Mouse (Mus musculus): ENCODE results near the gene Tepp. TPM values are rescaled to one million over a fixed set of nuclear protein-coding genes. Genes with fewer than 3 reads are reported as not detected.

The Tepp gene
- total RNA-seq (2021), result not detected

DNA sequence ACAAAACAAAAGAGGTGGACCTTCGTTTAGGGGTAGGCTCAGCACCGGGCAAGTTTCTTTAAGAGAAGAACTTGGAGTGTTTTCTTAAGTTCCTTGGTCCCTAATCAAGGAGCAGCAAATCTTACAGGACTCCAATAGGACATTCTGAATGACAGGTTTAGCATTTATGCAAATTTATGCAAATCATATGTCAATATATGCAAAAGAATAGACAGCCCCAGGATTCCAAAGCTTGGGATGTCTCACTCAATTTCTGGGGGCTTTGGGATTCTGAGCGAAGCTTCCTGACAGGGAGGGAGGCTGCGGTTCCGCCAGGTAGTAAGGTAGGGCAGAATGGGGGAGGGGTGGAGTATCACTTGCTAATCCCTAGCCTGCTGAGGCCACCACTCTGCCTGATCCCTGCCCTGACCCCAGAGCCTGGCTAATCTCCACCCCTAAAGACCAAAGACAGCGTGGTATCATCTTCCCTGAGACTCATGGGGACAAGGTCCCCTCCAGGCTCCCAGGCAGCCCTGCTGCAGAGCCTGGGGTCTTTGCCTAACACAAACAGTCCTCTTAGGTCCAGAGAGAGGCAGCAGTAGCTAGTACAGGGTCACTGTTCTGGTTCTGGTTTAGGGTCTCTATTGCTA, at the start of gene Tepp:
Gene Tepp (plus strand): TSS at position 225 of the 629 bp plus-strand sequence.
- no peak for DNase-seq (ENCODE audit: low spot score in 2 of 2)
- intact Hi-C loops (cut with DNase I), result no loop called here

DNA sequence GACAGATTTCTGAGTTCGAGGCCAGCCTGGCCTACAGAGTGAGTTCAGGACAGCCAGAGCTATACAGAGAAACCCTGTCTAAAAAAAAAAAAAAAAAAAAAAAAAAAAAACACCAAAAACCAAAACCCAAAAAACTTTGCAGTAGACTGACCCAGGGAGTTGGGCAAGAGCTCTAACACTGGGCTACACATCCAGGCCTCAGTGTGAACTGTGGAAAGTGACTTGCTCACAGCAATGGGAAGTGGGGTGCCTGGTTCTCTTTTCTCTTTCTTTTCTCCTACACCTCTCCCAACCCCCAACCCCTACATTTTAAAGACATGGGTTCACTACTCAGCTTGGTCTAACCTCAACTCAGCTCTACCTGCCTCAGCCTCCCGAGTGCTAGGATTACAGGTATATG, 48.2 kb upstream of the Tepp start:
- intact Hi-C loops (cut with DNase I), result no loop called here
- no peak for DNase-seq (ENCODE audit: low spot score in 2 of 2)

DNA sequence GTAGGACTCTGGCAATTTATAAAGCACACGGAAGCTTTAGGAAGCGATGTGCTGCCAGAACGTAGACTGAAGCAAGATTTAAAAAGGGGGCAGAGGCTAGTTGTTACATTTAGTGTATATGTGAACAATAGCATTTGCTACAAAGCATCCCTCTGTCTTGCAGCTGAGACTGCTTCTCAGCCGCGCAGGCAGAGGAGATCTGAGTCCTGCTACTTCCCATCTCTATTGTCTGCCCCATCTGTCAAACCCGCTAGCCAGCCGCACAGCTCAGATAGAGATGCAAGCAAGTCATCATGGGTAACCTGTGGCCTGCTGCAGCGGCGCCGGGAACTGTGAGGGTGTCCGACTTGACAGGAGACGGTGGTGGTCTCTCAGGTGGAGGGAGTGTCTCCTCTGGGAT, 39.9 kb upstream of the Tepp start:
- DNase-seq (ENCODE audit: low spot score in 2 of 2), result no peak
- intact Hi-C loops (cut with DNase I), result no loop called here

DNA sequence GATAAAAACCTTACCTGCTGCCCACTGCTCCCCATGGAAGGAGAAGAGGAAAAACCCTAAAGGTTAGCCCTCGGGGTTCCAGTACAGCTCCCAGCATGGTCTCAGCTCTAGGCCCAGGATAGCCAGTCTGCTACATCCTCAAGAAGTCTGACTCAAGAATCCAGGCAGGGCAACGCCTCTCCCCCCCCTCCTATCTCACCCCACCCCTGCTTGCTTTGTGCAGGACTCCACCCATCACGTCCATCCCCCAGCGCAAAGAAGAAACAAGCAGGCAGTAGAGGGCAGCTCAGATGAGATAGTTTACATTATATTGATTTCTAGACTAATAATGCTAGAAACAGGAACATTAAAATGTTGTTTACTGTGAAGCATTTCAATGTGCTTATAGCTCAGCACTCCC, 38.5 kb upstream of the Tepp start:
- no peak for DNase-seq (ENCODE audit: low spot score in 2 of 2)
- intact Hi-C loops (cut with DNase I), result no loop called here

DNA sequence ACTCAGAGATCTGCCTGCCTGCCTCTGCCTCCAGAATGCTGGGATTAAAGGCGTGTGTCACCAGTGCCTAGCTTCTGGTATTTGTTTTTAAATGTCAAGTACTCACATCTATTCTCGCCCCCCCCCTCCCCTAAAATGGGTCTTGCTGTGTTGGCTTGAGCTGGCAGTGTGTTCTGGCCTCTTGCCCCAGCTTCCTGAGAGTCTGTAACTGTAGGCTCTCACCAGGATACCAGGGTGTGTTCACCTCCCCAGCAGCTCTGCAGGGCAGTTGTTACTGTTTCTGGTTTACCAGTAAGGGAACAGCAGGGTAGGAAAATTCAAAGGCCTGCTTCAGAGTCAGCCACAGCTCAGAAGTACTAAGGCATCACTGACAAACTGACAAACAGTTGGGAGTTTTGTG, 37.5 kb upstream of the Tepp start:
- intact Hi-C loops (cut with DNase I), result no loop called here
- no peak for DNase-seq (ENCODE audit: low spot score in 2 of 2)

DNA sequence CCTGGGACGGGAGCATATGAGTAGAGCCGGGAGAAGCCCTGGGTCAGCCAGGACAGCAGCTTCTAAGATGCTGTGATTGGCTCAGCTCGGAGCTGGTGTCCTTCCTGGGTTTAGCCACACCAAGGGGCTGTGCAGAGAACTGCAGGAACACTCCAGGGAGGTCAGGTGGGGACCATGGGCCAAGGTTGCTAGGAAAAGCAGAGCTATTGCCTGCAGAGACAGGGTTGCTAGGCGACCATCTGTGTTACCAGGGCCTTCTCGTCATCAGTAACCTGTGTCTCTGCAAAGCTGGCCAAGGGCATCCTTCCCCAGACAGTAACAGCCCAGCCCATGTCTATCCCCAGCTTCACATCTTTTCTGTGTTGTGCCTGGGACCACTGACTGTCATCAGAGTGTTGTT, 28.9 kb upstream of the Tepp start:
- no peak for DNase-seq (ENCODE audit: low spot score in 2 of 2)
- intact Hi-C loops (cut with DNase I), result no loop called here

DNA sequence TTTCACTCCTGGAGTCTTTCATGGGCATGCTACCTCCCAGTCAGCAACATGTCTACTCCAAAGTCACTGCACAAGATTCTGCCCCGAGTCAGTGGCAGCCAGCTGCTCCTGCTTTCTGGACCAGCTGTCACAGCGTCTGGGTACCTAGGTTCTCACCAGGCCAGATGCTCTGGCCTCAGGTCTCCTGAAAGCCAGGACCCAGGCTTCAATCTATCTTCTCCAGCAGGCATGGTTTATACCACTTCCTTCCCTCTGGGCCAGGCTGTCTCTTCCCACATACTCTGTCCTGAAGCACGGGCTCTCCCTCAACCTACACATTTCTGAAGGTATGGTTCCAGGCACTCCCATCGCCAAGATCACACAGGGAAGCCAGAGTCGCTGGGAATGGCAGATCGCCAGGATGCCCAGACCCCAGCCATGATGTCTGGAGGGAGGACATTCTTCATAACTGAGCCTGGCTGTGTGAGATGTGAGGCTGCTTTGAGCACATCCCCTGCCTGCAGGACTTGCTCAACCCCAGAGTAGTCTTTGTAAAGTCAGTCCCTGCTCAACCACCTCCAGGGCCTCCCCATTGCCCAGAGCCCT, 21.2 kb upstream of the Tepp start:
- intact Hi-C loops (cut with DNase I), result no loop called here
- no peak for DNase-seq (ENCODE audit: low spot score in 2 of 2)

DNA sequence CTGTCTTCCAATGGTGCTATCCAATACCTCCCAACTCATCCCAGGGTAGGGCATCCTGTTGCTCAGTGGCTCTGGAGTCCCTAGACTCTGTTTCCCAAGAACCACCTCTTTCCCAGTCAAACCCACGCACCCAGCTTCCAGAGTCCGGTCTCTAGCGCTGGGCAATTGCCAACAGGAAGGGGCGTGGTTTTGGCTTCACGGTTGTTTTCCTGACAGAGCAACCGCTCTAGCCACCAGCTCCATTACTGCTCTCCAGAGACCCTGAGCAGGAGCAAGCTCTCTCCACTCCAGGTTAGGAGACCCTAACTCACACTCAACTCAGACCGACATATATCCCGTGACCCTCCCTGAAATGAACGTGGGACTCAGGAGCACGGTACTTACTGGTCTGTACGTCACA, 17.2 kb upstream of the Tepp start:
- no peak for DNase-seq (ENCODE audit: low spot score in 2 of 2)
- intact Hi-C loops (cut with DNase I), result no loop called here

DNA sequence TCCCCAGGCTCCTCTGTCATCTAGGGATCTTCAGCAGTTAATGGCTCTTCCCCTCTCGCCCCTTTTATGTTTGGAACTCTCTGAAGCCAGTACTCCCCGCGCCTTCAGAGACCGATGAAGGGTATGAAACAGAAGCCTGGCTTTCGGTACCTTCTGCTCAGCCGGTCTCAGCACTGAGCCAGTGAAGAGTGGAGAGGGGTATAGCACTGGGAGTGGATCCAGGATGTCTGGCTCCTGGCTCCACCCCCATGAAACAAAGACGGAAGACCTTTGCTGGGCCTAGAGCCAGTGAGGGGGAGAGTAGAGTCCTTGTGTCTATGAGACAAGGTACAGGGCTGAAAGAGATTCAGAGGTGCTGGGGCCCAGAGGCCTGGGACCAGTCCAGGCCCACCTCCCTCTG, 16.5 kb upstream of the Tepp start:
- DNase-seq (ENCODE audit: low spot score in 2 of 2), result no peak
- intact Hi-C loops (cut with DNase I), result no loop called here

DNA sequence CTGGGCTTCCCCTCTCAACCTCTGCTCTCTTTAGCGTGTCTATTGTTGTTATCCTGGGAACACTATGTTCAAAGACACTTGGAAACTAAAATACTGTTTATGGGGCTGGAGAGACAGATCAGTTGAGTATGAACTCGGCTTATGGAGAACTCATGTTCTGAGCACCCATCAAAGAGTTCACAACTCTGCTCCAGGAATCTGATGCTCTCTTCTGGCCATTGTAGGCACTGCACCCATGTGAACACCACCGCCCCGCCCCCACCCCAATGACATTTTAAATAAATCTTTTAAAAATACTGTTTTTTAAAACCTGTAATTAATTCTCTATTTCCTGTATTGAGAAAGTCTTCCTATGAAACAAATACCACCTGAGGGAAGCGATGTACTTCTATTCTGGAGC, 8.0 kb upstream of the Tepp start:
- DNase-seq (ENCODE audit: low spot score in 2 of 2), result no peak
- intact Hi-C loops (cut with DNase I), result loop anchor here (5.0 kb wide), 1 partner anchor 45 kb away; no protein-coding TSS in a partner anchor

DNA sequence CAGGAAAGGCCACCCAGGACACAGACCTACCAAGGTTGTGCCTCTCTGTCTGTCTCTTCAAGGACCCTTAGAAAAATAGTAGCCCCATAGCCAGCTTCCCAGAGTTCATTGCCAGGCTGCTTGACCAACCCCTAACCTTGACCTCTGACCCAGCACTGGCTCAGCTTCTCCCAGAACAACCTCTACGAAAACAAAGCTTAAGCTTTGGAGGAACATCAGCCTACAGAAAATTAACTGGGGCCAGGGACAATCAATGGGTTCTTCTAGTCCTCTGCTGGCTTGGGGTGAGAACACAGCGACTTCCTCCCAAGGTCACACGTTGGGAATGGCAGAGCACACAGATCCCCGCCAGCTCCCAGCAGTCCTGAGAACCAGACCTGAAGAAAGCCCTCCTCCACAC, 4.8 kb upstream of the Tepp start:
- no peak for DNase-seq (ENCODE audit: low spot score in 2 of 2)
- intact Hi-C loops (cut with DNase I), result no loop called here

DNA sequence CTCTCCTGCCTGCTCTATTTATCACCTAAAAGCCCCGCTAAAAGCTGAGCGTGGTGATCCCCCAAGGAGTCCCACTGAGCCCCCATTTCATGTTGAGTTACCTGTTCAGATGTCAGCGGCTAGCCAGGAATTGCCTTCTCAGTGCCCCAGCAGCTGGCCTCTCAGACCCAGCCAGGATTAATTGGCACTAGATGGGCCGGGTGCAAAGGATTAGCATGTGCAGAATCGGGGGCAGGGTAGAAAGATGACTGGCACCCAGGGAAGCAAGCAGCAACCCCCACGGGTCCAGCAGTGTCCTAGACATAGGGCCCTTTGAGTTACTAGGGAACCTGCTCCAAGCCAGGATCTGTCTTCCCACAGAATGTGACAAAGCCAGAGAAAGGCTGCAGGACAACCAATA, 3.9 kb upstream of the Tepp start, which contains the start of gene Cngb1:
Gene Cngb1 (minus strand): TSS at position 155 of the 400 bp plus-strand sequence.
- intact Hi-C loops (cut with DNase I), result no loop called here

DNA sequence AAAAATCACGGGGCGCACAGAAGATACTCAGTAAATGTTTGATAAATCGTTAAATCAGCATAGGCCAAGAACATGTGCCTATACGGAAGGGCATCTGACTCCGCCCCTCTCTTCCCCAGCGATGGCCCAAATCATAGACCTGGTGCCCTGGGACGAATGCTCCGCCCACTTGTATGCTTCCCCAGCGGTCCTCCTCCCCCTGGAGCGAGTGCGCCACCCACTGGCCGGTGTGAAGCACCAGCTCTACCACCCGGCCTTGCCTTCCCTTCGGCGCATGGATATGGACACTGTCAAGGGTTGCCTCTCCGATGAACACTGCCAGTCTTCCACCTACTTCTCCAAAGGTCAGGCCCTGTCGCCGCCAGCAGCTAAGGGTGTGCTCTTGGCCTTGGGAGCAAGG, 2.5 kb downstream of the Tepp start:
- intact Hi-C loops (cut with DNase I), result no loop called here
- no peak for DNase-seq (ENCODE audit: low spot score in 2 of 2)

More for the DNA sequence above, 3.9 kb upstream of the Tepp start, which contains the start of gene Cngb1:
- DNase-seq (ENCODE audit: low spot score in 2 of 2), result no peak

DNA sequence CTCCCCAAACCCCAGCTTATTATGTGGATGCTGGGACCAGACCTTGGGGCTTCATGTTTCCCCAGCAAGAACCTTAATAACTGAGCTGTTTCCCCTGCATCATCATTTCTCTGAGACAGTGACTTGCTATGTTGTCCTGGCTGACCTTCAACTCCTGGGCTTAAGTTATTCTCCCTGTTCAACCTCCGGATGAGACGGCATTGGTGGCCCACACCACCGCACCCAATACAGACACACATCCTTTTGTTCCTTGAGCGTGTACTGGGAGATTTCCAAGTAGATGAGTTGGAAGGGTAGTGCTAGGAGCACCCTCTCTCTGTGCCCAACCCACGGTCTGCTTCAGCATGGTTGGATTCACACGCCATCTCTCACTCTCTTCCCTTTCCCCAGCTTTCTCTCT, 3.5 kb downstream of the Tepp start:
- no peak for DNase-seq (ENCODE audit: low spot score in 2 of 2)
- intact Hi-C loops (cut with DNase I), result no loop called here

DNA sequence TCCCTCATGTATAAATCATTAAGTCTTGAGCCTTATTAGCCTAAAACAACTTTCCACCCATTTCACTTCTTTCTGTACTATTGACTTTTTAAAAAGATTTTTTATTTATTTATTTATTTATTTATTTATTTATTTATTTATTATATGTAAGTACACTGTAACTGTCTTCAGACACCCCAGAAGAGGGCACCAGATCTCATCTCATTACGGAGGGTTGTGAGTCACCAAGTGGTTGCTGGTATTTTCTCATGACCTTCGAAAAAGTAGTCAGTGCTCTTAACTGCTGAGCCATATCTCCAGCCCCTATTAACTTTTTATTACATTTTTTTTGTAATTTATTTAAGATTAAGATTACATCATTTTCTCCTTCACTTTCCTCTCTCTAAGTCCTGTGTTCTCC, 4.3 kb downstream of the Tepp start:
- intact Hi-C loops (cut with DNase I), result no loop called here
- DNase-seq (ENCODE audit: low spot score in 2 of 2), result no peak

DNA sequence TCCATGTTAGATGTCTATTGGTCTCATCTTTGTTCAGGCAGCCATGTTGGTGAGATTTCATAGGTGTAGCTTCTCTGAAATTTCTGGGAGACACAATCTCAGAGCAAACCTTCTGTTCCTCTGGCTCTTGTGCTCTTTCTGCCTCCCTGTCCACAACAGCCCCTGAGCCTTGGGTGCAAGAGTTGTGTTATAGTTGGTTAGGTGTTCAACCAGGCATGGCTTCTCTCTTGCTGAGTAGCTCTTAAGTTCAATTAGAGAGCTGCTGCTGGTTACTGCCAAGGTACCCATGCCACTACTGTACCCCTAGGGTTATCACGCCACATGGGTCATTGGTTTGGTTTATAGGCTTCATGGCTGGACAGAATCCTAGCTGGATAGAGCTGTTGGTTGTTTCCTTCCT, 5.0 kb downstream of the Tepp start:
- intact Hi-C loops (cut with DNase I), result no loop called here
- DNase-seq (ENCODE audit: low spot score in 2 of 2), result no peak

DNA sequence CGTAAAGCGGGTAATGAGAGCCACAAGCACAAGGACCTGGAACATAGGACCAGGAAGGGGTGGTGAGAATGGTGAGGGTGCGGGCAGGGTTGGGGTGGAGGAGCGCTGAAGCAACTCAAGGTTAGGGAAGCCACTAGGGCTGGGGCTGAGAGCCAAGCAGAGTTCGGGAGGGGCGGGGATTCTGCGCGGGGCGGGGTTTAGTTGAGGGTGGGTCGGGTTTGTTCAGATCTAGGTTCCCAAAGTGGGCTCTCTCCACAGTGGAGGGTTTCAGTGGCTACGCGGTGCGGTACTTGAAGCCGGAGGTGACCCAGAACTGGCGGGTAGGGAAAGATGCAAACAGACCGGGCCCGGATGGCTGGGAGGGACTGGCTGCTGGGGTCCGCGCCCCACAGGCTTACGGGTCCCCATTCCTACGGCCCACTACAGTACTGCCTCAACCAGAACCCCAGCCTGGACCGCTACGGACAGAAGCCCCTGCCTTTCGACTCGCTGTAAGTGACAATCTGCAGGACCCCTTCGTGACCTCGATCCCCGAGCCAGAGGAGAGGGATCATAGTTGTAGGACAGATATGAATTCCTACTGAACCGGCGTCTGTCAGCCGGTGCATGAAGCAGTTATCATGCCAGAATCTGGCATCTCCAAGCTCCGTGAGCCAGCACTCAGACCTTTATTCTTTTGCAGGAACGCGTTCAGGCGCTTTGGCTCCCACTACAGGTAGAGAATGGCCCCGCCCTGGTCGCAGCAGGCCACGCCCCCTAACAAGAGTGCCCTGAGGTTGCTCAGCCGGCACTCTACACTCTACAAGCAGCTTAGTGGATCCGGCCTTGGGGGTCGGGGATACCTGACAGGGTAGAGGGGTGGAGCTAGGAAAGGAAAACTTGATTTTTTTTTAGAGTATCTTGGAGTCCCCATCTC, 10.1 kb downstream of the Tepp start:
- intact Hi-C loops (cut with DNase I), result loop anchor here (10.0 kb wide), 1 partner anchor 216 kb away; no protein-coding TSS in a partner anchor
- DNase-seq (ENCODE audit: low spot score in 2 of 2), result no peak

DNA sequence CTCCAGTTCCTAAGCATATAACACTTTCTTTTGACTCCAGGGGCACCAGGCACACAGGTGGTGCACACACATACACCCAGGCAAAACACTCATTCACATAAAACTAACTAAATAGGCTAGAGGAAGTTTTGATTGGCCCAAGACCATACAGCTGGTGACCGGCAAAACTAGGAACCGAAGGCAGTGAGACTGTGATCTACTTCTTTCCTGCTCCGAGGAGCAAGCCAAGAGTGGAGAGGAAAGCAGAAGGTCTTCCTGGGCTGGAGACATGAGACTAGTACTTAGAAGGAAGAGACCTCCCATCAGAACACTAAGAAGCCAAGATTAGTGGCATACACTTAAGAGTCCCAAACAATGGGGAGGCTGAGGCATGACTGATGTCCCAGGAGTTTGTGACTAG, 12.8 kb downstream of the Tepp start:
- no peak for DNase-seq (ENCODE audit: low spot score in 2 of 2)
- intact Hi-C loops (cut with DNase I), result loop anchor here (10.0 kb wide), 1 partner anchor 218 kb away; no protein-coding TSS in a partner anchor

DNA sequence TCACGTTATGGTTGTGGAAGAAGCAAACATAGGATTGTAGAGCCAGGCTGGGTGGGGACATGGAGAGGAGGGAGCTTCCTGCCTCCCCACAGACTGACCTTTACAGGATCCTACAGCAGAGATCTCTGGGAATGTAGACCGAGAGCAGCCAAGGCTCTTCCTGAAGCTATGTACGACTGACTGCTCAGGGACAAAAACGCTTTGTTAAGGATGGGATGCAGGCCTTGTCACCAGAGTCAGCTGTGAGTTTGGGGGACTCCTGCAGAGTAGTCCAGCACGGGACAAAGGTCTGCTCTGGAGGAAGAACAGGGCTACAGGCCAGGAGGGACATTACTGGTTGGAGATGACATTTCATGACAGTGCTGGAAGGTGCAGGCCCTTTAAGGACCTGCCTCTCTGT, 14.3 kb downstream of the Tepp start:
- intact Hi-C loops (cut with DNase I), result loop anchor here (10.0 kb wide), 1 partner anchor 220 kb away; no protein-coding TSS in a partner anchor
- no peak for DNase-seq (ENCODE audit: low spot score in 2 of 2)

DNA sequence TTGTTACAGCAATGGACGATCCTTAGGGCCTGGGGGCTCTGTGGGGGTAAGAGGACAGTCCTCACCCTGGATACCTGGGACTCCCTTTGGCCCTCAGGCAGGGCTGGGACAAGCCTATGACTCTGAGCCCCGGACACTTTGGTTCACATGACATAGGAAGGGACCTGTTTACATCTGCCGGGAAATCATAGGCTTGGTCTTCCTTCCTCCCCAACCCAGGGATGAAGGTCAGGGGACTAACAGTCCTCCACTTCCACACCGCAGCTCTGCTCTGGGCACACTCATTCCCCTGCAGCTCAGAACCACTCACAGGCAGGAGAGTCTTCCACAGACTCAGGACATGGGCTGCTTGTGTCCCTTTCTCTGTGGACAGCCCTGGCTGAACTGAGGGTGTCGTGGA, 16.5 kb downstream of the Tepp start:
- DNase-seq (ENCODE audit: low spot score in 2 of 2), result no peak
- intact Hi-C loops (cut with DNase I), result loop anchor here (10.0 kb wide), 1 partner anchor 222 kb away; no protein-coding TSS in a partner anchor

All from left cerebral cortex, postnatal 36 days (tissue).